Mouse (Mus musculus) megakaryocyte, embryonic 14.5 days (primary cell): ENCODE results near the gene Cd300e.

Source experiments
- FLI1 ChIP-seq: IDR thresholded peaks from 2 replicates; pipeline ENCODE4 v1.6.1; 2012; ENCODE audit warnings: low read length, inconsistent platforms, mixed read lengths
- GATA1 ChIP-seq: IDR thresholded peaks from 3 replicates; pipeline ENCODE4 v1.6.1; 2012; ENCODE audit warnings: mixed read lengths, low read length, inconsistent platforms, borderline replicate concordance

GRCm38 (mm10) chr11:115101615-115102051 lies 39.7 kb upstream of the Cd300e start:
- no peak for TF ChIP-seq GATA1
- no peak for TF ChIP-seq FLI1
